Mouse (Mus musculus): ENCODE results near the gene Elavl3.
"Not testable (repeated sequence)": the region's sequence is repeated elsewhere in the genome, so short reads cannot be mapped to it uniquely, and the experiment has no call there.

Gene Elavl3

GRCm38 (mm10) chr9:22051958-22052254, at the start of gene Elavl3:
Elavl3 (minus strand) TSS chr9:22052023.
- DNase-seq (ENCODE audit: low read depth, low spot score) = peak; percentile 35

- DNase-seq (ENCODE audit: low read depth, low spot score) = no peak
Observed at GRCm38 (mm10) chr9:22099922-22100321, 48.1 kb upstream of the Elavl3 start.

- no peak for DNase-seq (ENCODE audit: low read depth, low spot score)
Observed at GRCm38 (mm10) chr9:22098993-22099696, 47.3 kb upstream of the Elavl3 start, which contains the start of gene Cnn1. Cnn1 (plus strand) TSS chr9:22099216.

GRCm38 (mm10) chr9:22095854-22096307, 44.1 kb upstream of the Elavl3 start:
- DNase-seq (ENCODE audit: low read depth, low spot score) = peak; percentile 85

GRCm38 (mm10) chr9:22092746-22093145, 40.9 kb upstream of the Elavl3 start:
- DNase-seq (ENCODE audit: low read depth, low spot score) = no peak

GRCm38 (mm10) chr9:22089986-22090385, 38.2 kb upstream of the Elavl3 start:
- no peak for DNase-seq (ENCODE audit: low read depth, low spot score)

- no peak for DNase-seq (ENCODE audit: low read depth, low spot score)
Observed at GRCm38 (mm10) chr9:22089281-22089680, 37.5 kb upstream of the Elavl3 start.

- no peak for DNase-seq (ENCODE audit: low read depth, low spot score)
Observed at GRCm38 (mm10) chr9:22087034-22087618, 35.3 kb upstream of the Elavl3 start.

GRCm38 (mm10) chr9:22086012-22086411, 34.2 kb upstream of the Elavl3 start:
- DNase-seq (ENCODE audit: low read depth, low spot score) = no peak

GRCm38 (mm10) chr9:22085022-22085834, 33.4 kb upstream of the Elavl3 start, which contains the start of gene Ecsit:
Ecsit (minus strand) TSS chr9:22085438.
- DNase-seq (ENCODE audit: low read depth, low spot score) = peak; percentile 94

GRCm38 (mm10) chr9:22084667-22085021, 32.8 kb upstream of the Elavl3 start:
- no peak for DNase-seq (ENCODE audit: low read depth, low spot score)

- DNase-seq (ENCODE audit: low read depth, low spot score) = no peak
Observed at GRCm38 (mm10) chr9:22076223-22076622, 24.4 kb upstream of the Elavl3 start.

- not testable (repeated sequence) for DNase-seq (ENCODE audit: low read depth, low spot score)
Observed at GRCm38 (mm10) chr9:22075778-22076177, 24.0 kb upstream of the Elavl3 start.

GRCm38 (mm10) chr9:22072276-22072675, 20.5 kb upstream of the Elavl3 start:
- DNase-seq (ENCODE audit: low read depth, low spot score) = no peak

- DNase-seq (ENCODE audit: low read depth, low spot score) = peak; percentile 96
Observed at GRCm38 (mm10) chr9:22070791-22071573, 19.2 kb upstream of the Elavl3 start, which contains the start of the genes Gm49318 and Zfp653. Gm49318 (minus strand) TSS chr9:22071259. Zfp653 (minus strand) TSS chr9:22071376.

- DNase-seq (ENCODE audit: low read depth, low spot score) = no peak
Observed at GRCm38 (mm10) chr9:22069881-22070553, 18.2 kb upstream of the Elavl3 start.

GRCm38 (mm10) chr9:22067195-22067594, 15.4 kb upstream of the Elavl3 start:
- no peak for DNase-seq (ENCODE audit: low read depth, low spot score)

GRCm38 (mm10) chr9:22066433-22066832, 14.6 kb upstream of the Elavl3 start:
- peak; percentile 54 for DNase-seq (ENCODE audit: low read depth, low spot score)

- no peak for DNase-seq (ENCODE audit: low read depth, low spot score)
Observed at GRCm38 (mm10) chr9:22065642-22066041, 13.8 kb upstream of the Elavl3 start.

- no peak for DNase-seq (ENCODE audit: low read depth, low spot score)
Observed at GRCm38 (mm10) chr9:22064341-22064740, 12.5 kb upstream of the Elavl3 start.

GRCm38 (mm10) chr9:22061339-22061738, 9.5 kb upstream of the Elavl3 start:
- no peak for DNase-seq (ENCODE audit: low read depth, low spot score)

Data from CD4-positive helper T cell, adult 2 months (primary cell).